Mouse (Mus musculus) megakaryocyte-erythroid progenitor cell, adult 5-6 weeks (primary cell): Measurements from ENCODE around the gene Akap9. TPM values are rescaled to one million over a fixed set of nuclear protein-coding genes. Genes with fewer than 3 reads are reported as not detected.
A peak's percentile ranks its signal among the peaks of the same experiment; 100 is the strongest.
"Not testable (repeated sequence)": the region's sequence is repeated elsewhere in the genome, so short reads cannot be mapped to it uniquely, and the experiment has no call there.

Experiments
- ATAC-seq: replicated peaks from 2 replicates; pipeline ENCODE4 v1.8.0; 2016; ENCODE audit warnings: mild to moderate bottlenecking, inconsistent platforms; ENCODE audit not compliant: severe bottlenecking, poor library complexity, low FRiP score, low TSS enrichment
- total RNA-seq, 2 experiments: library from RNA; stranded (forward) in 1 of 2; stranded (reverse) in 1 of 2; fragments of 200-1000, 215-1000 nt in 1 of 2; fragments of >200 nt in 1 of 2; fragmentation: Nextera tagmentation in 1 of 2; gene quantifications; 2 replicates each; pipeline ENCODE4 v1.2.3; 2014 to 2017

The Akap9 gene
- 59.7 and 69.8 TPM in 2 replicates for total RNA-seq (2014; fragmentation: Nextera tagmentation)
- 52.3 and 65.4 TPM in 2 replicates for total RNA-seq (2017)

DNA sequence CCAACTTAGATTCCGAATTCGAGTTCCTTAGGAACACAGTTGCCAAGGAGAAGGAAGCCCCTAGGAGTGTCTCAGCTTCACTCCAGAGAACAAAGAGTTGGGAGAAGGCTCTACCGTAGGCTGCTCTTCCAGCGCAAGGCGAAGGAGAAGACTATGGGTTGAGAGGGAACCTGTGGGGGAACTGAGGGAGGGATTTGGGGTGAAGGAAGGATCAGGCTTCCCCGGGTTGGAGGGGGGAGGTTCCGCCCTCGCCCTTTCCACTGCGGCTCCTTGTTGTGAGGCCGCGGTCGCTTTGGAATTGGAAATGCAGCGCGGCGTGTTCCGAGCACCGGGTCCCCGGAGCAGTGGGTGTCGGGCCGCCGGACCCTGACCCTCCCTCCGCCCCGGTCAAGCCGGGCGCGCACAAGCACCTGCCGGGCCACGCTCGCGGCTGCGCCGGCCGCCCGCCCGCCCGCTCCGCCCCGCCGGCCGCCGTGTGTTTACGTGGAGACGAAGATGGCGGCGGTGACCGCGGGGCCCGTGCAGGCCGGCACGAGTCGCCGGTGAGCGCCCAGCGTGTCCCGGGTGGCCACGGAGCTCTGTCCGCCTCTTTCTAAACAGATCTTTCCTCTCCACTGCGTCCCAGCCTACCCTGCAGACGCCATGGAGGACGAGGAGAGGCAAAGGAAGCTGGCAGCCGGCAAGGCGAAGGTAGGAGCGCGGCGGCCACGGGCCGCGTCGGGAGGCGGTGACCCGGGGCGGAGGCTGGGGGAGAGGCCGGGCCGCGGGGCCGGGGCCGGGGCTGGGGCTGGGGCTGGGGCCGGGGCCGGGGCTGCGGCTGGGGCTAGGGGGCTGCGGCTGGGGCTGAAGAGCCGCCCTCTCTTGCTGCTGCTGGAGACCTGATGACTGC, at the start of gene Akap9:
Gene Akap9, plus strand, starts transcription at position 254 of the 889 bp plus-strand sequence.
- peak; percentile 72 for ATAC-seq

DNA sequence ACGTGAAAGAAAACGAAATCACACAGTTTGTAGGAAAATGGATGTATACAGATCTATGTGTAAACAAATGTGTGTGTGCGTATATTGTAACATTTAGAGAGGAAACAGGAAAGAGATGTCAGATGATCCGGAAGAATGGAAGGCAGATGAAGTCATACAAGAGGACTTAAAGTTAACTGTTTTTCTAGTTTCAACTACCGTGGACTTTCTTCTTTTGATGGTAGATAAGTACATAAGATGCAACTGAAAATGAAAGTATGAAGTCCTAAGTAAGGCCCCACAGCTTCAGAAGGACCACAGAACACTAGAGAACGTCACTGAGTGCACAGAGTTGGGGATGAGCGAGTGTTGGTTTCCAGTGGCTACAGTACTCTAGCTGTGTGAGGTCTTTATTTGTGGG, 41.0 kb upstream of the Akap9 start:
- not testable (repeated sequence) for ATAC-seq

DNA sequence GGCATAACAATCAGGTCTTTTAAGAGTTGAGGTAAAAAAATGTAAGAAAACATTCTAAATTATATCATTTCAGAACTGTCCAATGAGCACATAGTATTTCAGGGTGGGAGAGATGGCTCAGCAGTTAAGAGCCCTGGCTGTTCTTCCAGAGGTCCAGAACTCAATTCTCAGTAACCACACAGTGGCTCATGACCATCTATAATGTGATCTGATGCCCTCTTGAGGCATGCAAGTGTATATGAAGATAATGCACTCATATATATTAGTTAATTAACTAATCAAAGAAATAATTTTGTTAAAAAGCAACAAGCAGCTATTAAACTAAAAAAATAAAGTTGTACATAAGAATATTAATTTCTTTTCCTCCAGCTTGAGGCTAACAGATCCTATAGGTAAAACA, 38.7 kb upstream of the Akap9 start:
- ATAC-seq = no peak

DNA sequence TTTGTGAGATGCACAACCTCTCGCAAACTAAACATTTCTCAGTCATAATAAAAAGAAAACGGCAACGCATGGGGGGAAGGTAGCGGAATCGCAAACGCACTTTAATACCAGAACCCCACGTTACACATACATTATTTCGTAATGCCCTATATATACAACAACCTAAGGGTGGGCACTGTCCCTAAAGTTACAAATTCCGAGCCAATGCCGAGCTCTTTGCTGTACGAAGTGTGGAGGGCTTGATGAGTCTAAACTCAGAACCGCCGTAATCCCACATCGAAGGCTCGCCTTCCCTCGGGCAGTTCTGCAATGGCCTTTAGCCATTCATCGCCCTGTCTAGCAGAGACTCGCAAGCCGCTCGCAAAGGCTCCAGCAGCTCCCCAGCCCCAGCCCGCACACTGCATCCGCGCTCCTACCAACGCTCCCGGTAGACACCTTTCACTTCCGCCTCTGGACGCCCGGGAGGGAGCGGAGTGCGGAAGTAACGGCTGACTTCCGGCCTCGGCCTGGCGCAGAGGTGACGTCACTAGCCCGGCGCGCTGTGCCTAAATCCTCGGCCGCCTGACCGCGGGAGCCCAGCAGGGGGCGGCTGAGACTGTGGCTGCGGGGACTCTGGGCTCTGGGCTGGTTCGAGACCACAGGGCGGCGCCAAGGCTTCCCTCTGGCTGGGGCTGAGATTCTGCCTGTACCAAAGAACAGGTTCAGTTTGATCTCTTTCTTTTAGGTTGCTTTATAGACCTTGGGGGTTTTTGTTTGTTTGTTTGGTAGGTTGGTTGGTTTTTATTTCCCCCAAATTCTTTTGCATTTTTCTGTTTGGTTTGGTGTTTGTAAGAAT, 34.2 kb upstream of the Akap9 start, which contains the start of gene Mterf1a:
Gene Mterf1a, minus strand, starts transcription at position 475 of the 835 bp plus-strand sequence.
- peak; percentile 100 for ATAC-seq

DNA sequence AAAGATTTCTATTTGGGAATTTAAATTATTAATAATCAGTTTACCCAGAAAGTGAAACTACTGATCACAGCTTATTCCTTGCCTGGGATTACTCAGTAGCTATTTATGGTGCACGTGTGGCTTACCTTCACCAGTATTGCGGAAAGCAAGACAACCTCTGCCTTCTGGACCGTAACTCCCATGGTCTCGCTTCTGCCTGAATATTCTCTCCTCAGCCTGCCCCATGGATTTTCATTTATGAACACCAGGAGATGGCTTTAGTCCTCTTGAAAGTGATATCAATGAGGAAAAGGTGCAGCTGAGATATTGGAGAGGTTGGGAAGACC, 33.6 kb upstream of the Akap9 start:
- ATAC-seq = not testable (repeated sequence)

DNA sequence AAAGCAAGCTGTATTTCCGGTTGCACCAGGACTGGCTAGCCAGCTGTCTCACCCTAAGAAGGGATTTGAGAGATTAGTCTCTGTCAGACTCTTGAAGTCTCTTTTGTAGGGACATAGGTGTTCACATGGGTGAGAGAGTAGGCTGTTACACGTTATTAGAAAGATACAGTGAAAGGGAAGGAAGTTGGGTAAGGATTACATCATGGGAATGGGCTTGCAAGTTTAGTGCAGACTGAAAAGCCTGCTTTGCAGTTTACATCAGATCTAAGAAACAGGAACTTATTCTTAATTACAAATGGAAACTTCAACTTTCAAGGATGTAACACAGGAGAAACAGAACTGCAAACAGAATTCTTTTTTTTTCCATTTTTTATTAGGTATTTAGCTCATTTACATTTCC, 22.4 kb upstream of the Akap9 start:
- no peak for ATAC-seq

DNA sequence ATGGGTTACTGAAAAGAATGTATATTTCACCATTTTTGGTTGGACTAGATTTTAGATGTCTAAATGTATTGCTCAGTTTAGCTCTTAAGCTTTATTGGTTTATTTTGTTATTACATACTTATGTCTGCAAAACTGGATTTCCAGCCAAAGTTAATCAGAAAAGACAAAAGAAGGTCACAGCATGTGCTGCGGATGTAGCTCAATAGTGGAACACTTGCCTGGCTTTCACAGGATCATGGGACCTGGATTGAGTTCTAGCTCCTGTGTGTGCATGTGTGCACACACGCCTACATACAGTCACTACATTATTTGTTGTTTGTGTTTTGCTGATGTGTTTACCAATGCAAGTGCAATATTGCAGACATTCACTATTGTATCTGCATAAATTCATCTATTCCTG, 5.5 kb upstream of the Akap9 start:
- ATAC-seq = no peak

DNA sequence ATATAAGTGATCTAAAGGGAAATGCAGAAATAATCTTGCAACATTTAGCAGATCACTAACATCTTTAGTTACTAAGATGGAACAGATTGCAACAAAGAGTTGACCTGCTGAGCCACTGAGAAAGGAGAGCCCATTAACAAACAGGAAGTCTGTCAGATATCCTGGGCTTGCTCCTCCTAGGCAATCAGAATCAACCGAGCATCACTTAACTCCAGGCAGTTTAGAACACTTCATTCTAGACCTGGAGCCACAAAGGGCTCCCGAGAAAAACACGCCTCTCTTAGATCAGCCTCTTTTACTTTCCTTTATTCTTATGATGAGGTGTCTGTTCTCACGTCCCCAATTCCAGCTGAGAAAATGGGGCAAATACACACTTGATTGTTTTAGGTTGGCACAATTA, 1.2 kb upstream of the Akap9 start:
- no peak for ATAC-seq

DNA sequence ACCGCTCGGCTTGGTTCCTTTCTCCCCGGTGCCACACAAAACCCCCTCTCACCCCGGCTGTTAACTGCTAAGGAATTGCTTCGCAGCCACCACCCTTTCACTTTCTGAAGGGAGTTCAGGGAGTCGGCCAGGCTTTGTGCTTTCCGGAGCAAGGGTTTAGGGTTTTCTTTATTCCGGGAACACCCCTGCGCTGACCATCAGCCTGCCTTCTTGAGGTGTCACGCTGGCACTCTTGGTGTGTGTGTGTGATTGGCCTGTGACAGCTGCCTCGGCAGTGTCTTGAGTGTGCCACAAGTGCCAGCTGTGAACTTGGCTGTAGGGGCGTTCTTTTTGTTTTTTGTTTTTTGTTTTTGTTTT, 814 bp downstream of the Akap9 start:
- peak; percentile 80 for ATAC-seq

DNA sequence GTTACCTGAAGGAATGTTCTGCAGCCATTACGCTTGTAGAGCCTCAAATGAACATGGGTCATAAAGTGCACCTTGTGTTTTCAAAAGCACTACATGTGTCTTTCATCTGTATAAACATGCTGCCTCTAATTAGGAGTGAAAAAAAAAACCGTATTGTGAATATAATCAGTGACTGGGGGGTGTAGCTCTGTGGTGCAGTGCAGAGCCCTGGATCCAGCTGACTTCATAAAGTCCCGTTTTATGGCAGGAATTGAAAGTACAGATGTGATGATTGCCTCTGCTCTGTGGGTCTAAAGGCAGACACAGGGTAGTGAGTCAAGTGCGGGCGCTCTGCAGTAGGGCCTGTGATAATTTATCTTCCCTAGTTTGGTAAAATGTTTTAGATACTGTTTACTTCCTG, 2.9 kb downstream of the Akap9 start:
- no peak for ATAC-seq

DNA sequence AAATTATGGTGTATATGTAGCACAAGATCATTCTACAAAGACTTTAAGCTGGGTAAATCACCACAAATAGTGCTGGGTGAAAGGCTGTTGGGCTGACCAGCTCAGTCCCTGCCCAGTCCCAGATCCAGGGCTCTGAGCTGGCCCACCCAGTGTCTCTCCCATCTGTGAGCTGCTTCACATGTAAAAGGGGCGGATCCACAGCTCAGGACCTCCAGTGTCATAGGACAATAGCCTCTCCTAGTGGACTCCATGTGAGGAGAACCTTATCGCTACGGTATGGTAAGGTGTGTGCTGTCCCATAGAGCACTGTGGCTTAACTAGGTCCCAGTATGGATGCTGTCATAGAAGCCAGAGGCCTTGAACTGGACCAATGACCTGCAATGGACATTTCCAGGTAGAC, 3.8 kb downstream of the Akap9 start:
- no peak for ATAC-seq

DNA sequence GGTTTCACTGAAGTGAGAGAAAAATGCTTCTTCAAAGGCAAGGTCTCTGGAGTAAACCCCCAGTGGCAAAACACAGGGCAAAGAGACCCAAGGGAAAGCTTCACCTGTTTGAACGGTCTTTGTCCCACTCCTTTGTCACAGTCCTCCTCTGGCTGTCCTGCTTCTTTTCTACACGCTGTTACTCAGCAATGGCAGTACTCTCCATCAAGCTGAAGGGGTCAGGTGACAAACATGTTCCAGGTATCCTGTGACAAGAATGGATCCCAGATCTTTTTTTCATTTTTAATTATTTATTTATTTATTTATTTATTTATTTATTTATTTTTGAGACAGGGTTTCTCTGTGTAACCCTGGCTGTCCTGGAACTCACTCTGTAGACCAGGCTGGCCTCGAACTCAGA, 5.7 kb downstream of the Akap9 start:
- no peak for ATAC-seq

DNA sequence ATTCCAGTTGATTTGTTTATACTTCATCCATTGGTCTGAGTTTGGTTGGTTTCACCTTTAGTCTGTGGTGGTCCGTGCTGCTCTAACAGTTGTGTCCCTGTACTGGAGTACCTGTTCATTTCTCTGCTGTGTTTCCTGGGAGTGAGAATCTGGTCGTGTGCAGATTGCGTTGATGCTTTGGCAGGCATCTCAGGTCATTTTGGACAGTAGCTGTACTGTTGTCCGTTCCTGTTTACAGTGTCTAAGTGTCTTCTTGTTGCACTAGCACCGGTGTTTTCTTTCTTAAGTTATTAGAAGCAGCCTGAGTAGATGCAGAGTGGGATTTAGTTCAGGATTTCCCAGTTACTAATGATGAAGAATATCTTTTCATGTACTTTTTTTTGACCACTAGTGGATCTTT, 7.4 kb downstream of the Akap9 start:
- no peak for ATAC-seq

DNA sequence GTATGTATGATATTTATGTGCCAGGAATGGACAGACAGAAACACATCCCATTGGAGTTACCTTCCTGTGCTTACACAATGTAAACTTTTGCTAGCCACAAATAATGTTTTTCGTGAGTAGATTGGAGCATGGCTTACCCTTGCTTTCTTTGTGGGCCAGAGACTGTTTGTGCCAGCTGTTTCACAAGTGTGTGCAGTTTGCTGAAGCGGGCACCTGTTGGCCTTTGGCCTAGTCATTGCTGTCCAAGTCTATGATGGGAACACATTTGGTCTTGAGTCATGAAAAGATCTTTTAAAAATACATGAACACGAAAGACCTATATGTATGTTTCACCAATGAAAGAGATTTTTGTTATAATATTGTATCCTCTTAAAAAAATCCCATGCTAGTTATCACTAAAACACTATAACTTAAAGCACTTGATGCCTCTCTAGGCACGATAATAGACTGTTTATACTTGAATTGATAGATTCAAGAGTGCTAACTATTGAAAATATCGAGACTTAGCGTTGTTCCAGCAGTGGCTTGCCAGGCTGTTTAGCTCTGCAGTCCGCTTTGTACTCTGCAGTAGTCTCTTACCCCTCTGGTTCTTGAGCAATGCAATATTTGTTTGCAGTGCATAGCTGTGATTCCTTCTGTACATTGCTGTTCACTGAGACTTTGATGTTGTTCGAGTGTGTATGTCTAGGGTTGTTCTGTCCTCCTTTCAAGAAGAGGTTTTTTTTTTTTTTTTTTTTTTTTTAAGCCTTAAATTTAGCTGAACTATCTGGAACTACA, 8.1 kb downstream of the Akap9 start:
- no peak for ATAC-seq

DNA sequence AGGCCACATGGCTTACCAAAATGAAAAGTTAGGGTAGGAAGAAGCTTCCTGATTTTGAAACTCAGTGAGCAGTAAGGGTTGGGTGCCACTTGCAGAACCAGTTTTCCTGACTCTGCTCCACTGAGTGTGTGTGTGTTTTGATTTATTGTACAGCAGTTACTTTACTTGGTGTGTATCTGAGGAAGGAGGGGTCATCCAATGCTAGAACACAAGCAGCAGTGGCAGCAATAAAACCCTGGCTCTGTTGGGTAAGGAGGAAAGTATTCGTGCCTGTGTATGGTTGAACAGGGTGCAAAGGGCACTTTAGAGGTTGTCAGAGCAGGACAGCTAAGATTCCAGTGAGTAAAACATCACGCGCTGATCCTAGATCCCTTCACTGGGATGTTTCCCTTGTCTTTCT, 11.1 kb downstream of the Akap9 start:
- ATAC-seq = no peak

DNA sequence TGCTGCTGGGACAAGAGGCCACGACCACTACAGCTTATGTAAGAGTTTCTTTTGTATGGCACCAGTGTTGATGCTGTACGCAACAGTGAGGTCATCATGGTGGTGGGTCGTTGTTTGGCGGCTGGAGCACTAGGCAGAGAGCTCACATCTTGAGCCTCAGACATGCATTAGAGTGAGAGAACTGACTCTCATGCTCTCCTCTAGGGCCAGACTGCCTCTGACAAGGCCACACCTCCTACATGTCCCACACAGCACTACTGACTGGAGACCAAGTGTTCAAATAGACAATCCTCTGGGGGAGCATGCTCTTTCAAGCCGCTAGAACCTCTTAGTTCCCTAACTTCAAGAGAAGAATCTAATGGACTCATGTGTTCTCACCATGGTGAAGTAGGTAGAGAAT, 11.5 kb downstream of the Akap9 start:
- ATAC-seq = no peak

DNA sequence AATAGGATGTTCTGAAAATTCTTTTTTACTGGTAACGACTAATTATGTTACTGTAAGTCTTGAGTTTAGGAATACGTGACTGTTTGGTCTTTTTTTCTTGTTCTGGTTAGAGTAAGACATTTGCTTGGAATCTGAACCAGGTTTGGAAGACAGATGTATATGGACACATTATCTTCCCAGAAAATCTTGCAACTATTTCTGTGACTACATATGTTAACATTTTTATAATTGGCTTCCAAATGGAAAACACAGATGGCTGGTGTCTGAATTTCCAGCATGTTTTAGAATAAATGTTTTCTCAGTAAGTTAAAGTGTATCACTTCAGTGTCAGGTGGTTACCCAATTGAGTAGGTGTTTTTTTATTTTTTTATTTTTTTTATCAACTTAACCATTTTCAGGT, 13.4 kb downstream of the Akap9 start:
- no peak for ATAC-seq

DNA sequence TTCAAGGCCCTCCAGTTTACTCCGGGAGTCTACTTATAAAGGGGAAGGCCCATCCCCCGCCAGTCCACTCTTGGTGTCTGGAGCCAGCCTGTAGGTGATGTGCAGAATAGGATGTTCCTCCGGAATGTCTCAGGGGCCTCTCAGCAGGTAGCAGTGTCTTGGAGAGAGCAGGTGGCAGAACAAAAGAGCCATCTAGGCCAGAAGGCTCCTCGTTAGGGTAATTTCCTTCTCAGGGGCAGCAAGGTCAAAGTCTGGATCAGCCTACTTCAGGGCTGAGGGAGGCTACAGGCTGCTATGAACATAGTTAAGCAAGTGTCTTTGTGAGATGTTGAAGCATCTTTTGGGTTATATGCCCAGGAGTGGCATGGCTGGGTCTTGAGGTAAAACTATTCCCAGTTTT, 15.3 kb downstream of the Akap9 start:
- not testable (repeated sequence) for ATAC-seq

DNA sequence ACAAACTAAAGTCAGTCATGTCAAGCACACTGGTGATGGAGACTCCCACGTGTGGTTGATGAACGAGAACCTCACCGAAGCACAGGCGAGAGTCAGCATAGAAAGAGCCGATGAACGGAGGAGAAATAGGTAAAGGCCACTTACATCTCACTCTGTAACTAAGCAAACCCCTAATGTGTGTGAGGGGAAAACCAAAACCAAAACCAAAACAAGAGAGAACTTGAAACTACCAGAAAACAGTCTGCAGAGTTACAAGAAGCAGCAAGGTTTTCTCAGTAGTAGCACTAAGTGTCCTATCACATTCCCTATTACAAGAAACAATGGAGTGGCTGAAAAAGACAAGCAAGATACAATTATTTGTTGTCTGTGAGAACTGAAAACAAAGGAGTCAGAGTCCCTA, 24.6 kb downstream of the Akap9 start:
- no peak for ATAC-seq

DNA sequence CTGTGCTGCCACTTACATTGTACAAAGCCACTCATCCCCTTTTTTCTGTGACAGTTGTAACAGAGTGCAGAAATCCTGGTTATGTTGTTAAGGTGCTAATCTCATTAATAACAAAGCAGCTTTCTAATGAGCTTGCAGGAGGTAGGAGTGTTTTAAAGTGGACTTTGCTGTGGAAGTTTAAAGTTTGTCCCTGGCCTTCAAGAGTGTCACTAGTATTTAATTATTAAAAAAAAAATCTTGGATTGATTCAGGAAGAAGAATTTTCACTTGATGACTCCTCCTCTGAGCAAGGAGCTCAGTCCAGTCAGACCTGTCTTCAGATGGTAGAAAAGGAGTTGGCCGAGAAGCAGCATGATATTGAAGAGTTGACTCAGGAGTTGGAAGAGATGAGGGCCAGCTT, 26.7 kb downstream of the Akap9 start:
- no peak for ATAC-seq
